Mouse (Mus musculus) erythroblast, embryonic 14.5 days (primary cell): ENCODE data around the gene Wdr20. TPM values are rescaled to one million over a fixed set of nuclear protein-coding genes. Genes with fewer than 3 reads are reported as not detected.

Experiments
- H3K27me3 ChIP-seq: 2 replicates; pipeline ENCODE4 v1.6.1; 2012; ENCODE audit warnings: inconsistent platforms; ENCODE audit not compliant: control insufficient read depth
- H3K36me3 ChIP-seq: 2 replicates; pipeline ENCODE4 v1.6.1; 2012; ENCODE audit warnings: mild to moderate bottlenecking, inconsistent platforms; ENCODE audit not compliant: control insufficient read depth
- H3K4me1 ChIP-seq: 2 replicates; pipeline ENCODE4 v1.6.1; 2012; ENCODE audit warnings: inconsistent platforms; ENCODE audit not compliant: control insufficient read depth
- H3K4me3 ChIP-seq: replicated peaks from 2 replicates; pipeline ENCODE3; 2012; ENCODE audit warnings: moderate library complexity, mild to moderate bottlenecking, inconsistent platforms
- H3K9me3 ChIP-seq: 2 replicates; pipeline ENCODE4 v1.6.1; 2012; ENCODE audit warnings: low read length, inconsistent platforms, mixed read lengths; ENCODE audit not compliant: control insufficient read depth
- GATA1 ChIP-seq: IDR thresholded peaks from 2 replicates; pipeline ENCODE4 v1.6.1; 2012; ENCODE audit warnings: low read length, inconsistent platforms, mixed read lengths
- TAL1 ChIP-seq: IDR thresholded peaks from 3 replicates; pipeline ENCODE4 v1.6.1; 2012; ENCODE audit warnings: low read length, inconsistent platforms, mixed read lengths
- polyA plus RNA-seq: library from polyadenylated mRNA; stranded (reverse); fragments of >175 nt; gene quantifications from 2 replicates; pipeline ENCODE4 v1.2.3, GENCODE M21; 2012

Wdr20 gene
- polyA plus RNA-seq, 1 experiment = 0.67 TPM

GRCm38 (mm10) chr12:110801876-110802464, 64.2 kb downstream of the Wdr20 start:
- Histone ChIP-seq H3K4me3 (no peak overlapping the region), H3K9me3 (no peaks in the 10 kb centered on the region), H3K36me3 (peaks cover 25% of the 10 kb centered on the region), H3K27me3 (no peaks in the 10 kb centered on the region), H3K4me1 (peaks cover 6% of the 10 kb centered on the region)
- TF ChIP-seq TAL1 = no peak
- TF ChIP-seq GATA1 = no peak

DNA sequence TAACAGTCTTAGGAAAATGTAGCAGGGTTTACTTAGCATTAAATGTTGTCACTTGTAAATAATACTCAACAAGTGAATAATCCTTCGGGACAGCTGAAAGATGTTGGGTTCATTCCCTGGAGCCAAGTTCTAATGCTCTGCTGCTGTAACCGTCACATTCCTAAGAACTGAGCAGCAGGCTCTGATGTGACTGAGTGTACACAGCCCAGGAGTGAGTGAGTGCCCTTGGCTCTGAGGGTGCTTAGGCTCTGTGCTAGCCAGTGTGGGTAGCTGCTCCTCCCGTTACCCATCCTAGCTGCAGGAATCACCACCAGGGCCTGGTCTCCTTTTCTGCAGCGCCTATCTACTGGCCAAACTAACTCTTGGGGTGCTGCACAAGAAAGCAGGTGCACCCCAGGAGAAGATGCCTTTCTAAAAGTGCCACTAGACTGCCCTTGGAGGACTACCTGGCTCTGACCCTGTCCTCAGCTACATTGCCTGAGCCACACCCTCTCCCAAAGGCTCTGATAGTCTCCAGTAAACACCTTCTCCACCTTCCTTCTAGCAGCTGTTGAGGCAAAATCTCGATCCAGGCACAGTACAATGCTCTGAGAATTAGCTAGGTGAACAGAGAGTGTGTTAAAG, 65.0 kb downstream of the Wdr20 start:
- Histone ChIP-seq H3K4me3 (no peak overlapping the region), H3K36me3 (peaks cover 23% of the 10 kb centered on the region), H3K27me3 (no peaks in the 10 kb centered on the region), H3K4me1 (peaks cover 6% of the 10 kb centered on the region), H3K9me3 (no peaks in the 10 kb centered on the region)
- TF ChIP-seq TAL1 = no peak

- Histone ChIP-seq H3K4me1 (peaks cover 6% of the 10 kb centered on the region), H3K27me3 (no peaks in the 10 kb centered on the region), H3K4me3 (no peak overlapping the region), H3K9me3 (no peaks in the 10 kb centered on the region), H3K36me3 (peaks cover 19% of the 10 kb centered on the region)
- TF ChIP-seq TAL1 (no peak), GATA1 (no peak)
Observed at GRCm38 (mm10) chr12:110804261-110804660, 66.5 kb downstream of the Wdr20 start.

DNA sequence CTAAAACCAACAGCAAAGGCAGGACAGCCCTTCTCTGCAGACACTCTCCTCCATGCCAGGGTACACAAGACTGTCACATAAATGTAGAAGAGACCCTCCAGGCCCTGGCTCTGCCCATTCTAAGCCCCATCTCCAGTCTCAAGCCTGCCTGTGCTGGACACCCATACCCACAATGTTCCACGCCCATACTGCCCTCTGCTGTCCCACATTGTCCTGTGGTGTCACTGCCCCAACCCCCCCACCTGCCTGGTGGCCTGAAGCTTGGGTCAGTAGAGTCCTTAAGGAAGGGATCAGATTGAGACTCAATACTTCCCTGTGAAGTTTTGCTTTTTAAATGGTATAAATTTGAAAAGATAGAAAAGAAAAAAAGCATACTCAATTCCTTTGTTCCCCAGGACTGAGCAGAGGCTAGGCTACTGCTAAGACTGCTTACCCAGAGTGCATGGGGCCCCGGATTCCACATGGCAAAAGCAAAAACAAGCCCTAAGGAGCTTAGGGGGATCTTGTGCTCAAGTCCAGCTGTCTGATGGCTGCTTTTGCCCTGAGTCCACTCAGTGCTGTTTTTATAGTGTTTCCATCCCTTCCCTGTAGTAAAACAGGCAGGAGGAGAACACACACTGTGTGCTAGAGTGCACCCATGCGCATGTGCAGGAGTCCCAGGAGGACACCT, 68.7 kb downstream of the Wdr20 start:
- peaks cover 17% of the 10 kb centered on the region for H3K36me3 ChIP-seq
- no peak overlapping the region for H3K4me3 ChIP-seq
- no peaks in the 10 kb centered on the region for H3K27me3 ChIP-seq
- TF ChIP-seq TAL1 (no peak), GATA1 (no peak)
- H3K9me3 ChIP-seq = no peaks in the 10 kb centered on the region
- H3K4me1 ChIP-seq = peaks cover 6% of the 10 kb centered on the region

- Histone ChIP-seq H3K4me1 (no peaks in the 10 kb centered on the region), H3K9me3 (no peaks in the 10 kb centered on the region), H3K4me3 (no peak overlapping the region), H3K36me3 (peaks cover 8% of the 10 kb centered on the region), H3K27me3 (no peaks in the 10 kb centered on the region)
- TF ChIP-seq TAL1 (no peak), GATA1 (no peak)
Observed at GRCm38 (mm10) chr12:110808430-110808829, 70.7 kb downstream of the Wdr20 start.

DNA sequence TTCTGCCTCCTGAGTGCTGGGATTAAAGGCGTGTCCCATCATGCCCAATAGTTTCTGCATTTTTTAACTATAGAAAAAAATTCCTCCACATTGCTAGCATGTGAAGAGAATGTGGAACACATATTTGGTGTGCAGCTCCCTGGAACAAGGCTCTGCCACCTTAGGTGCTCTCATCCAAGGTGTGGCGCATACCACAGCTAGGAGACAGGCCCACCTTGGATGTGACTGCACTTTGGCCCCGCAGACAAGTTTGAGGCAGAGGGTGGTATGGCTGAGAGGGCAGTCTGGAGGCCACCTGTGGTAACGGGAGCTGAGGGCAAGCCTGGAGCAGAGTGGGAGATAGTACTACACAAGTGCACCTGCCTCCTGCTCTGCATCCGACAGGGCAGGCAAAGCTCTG, 71.1 kb downstream of the Wdr20 start:
- no peaks in the 10 kb centered on the region for H3K9me3 ChIP-seq
- H3K4me3 ChIP-seq = no peak overlapping the region
- H3K36me3 ChIP-seq = peaks cover 8% of the 10 kb centered on the region
- H3K27me3 ChIP-seq = no peaks in the 10 kb centered on the region
- TF ChIP-seq TAL1 (no peak), GATA1 (no peak)
- H3K4me1 ChIP-seq = no peaks in the 10 kb centered on the region

DNA sequence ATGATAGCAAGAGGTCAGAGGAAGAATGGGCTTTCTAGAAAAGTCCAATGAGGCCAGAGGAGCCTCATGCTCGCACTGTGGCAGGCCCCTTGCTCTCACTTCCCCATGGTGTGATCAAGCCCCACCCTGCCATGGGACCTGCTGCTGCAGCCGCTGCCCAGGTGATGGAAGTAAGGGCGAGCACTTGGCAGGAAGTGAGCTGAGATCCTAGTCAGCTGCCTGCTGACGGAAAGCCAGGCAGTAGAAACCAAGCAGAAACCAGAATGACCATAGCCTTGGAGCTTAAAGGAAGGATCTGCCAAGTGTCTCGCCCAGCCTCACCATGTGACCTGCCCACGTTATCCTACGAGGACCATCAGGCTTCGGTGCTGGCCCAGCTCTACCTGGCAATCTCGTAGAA, 75.4 kb downstream of the Wdr20 start:
- Histone ChIP-seq H3K4me3 (no peak overlapping the region), H3K4me1 (no peaks in the 10 kb centered on the region; the same call in 1 of the 2 replicates), H3K27me3 (no peaks in the 10 kb centered on the region), H3K36me3 (no peaks in the 10 kb centered on the region), H3K9me3 (peaks cover 4% of the 10 kb centered on the region)
- TF ChIP-seq GATA1 (no peak), TAL1 (no peak)

- Histone ChIP-seq H3K4me3 (no peak overlapping the region), H3K27me3 (no peaks in the 10 kb centered on the region), H3K9me3 (peaks cover 6% of the 10 kb centered on the region), H3K36me3 (no peaks in the 10 kb centered on the region), H3K4me1 (no peaks in the 10 kb centered on the region; the same call in 1 of the 2 replicates)
- no peak for TF ChIP-seq GATA1
- TF ChIP-seq TAL1 = no peak
Observed at GRCm38 (mm10) chr12:110813624-110814023, 75.9 kb downstream of the Wdr20 start.

DNA sequence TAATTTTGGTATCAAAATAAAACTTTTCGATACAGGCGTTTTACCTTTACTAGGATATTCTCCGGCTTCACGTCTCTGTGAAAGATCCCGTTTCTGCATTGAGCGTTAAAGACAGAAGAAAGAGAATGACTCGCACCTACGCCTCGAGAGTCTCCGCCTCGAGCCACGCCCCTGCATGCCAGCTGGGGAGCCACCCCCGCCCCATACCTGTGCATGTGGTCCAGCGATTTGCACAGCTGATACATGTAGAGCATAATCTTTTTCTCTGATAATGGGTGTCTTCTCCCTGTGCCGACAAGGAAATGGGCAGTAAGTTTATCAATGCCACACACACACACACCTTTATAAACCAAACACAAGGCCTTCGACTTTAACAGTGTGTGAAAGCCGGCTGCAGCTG, 77.2 kb downstream of the Wdr20 start:
- Histone ChIP-seq H3K4me3 (no peak overlapping the region), H3K27me3 (no peaks in the 10 kb centered on the region), H3K9me3 (peaks cover 6% of the 10 kb centered on the region), H3K4me1 (no peaks in the 10 kb centered on the region; the same call in 1 of the 2 replicates), H3K36me3 (no peaks in the 10 kb centered on the region)
- TF ChIP-seq GATA1 (no peak), TAL1 (no peak)
